In genomic region chr9:96753392-96753791, GRCm38 (mm10) we compare ENCODE assay signal across 17 mouse cellular contexts. TPM values are rescaled to one million over a fixed set of nuclear protein-coding genes. Genes with fewer than 3 reads are reported as not detected.
DNase-seq lines count a peak whose midpoint lies in the region; ATAC-seq and TF ChIP-seq lines count a peak whose summit lies in the region.
"Had no signal": no experiment of that assay in that cellular context is flagged by ENCODE, and none has a peak within 500 bp of the region (broad histone marks: within the 10 kb centered on the region; RNA-seq: fewer than 3 reads in every experiment).

No protein-coding gene starts in this region.

- TF ChIP-seq EP300 in heart, adult 2 months (IDR thresholded peaks at IDR 0.05; ENCODE audit: insufficient read depth, low read depth, low read length): no peak
- no peak for TF ChIP-seq EP300 in CH12.LX (IDR thresholded peaks at IDR 0.05; ENCODE audit: low read length)

- no peak for DNase-seq in heart, adult 2 months
- no peak for DNase-seq in heart, postnatal 25 days (ENCODE audit: low spot score)
- DNase-seq in hindbrain, embryonic 10.5 days (ENCODE audit: low spot score): no peak
- peak; percentile 50 for DNase-seq in CH12.LX (ENCODE audit: extremely low read depth)
- no peak for DNase-seq in left cerebral cortex, postnatal 4 days
- no peak for DNase-seq in spleen, postnatal 36 days (ENCODE audit: low spot score in 2 of 2)
- DNase-seq: adrenal gland, postnatal 25 days; cerebellum, postnatal 36 days; liver, embryonic 13.5 days had no signal

- no peak for TF ChIP-seq CTCF in heart, adult 2 months (IDR thresholded peaks at IDR 0.05)
- no peak for TF ChIP-seq CTCF in CH12.LX (conservative IDR thresholded peaks at IDR 0.05 in 1 of 2, IDR thresholded peaks at IDR 0.05 in 1 of 2; ENCODE audit: low read depth in 2 of 2, low read length in 2 of 2)
- TF ChIP-seq CTCF in embryonic fibroblast, embryonic 13.5 days (IDR thresholded peaks at IDR 0.05; ENCODE audit: borderline replicate concordance, insufficient read depth, low read length): no peak

- H3K36me3 ChIP-seq in heart, adult 2 months (ENCODE audit: control insufficient read depth, insufficient read depth, low read length): no peaks in the 10 kb centered on the region
- no peaks in the 10 kb centered on the region for H3K36me3 ChIP-seq in hindbrain, embryonic 10.5 days
- H3K36me3 ChIP-seq in hindbrain, embryonic 12.5 days: no peaks in the 10 kb centered on the region
- H3K36me3 ChIP-seq in CH12.LX (replicated peaks in 1 of 2; ENCODE audit: control insufficient read depth in 1 of 2, insufficient read depth in 1 of 2, low read length in 1 of 2): peaks cover 23 to 26% of the 10 kb centered on the region in 2 experiments
- H3K36me3 ChIP-seq: embryonic facial prominence, embryonic 13.5 days; liver, embryonic 13.5 days; lung, embryonic 15.5 days; midbrain, embryonic 12.5 days had no signal

- intact Hi-C loops in heart, adult 2 months (cut with DNase I): no loop called here
- intact Hi-C loops in heart, postnatal 25 days (cut with DNase I): loop anchor here (10.0 kb wide), 1 partner anchor 49 kb away; no protein-coding TSS in a partner anchor
- intact Hi-C loops in left cerebral cortex, postnatal 4 days (cut with DNase I): loop anchor here (10.0 kb wide), 1 partner anchor 79 kb away; no protein-coding TSS in a partner anchor

- 85% methylated on average over 8 of the region's 8 CpGs for WGBS in heart, adult 2 months
- WGBS in hindbrain, embryonic 10.5 days: 89% methylated on average over 8 of the region's 8 CpGs
- 91% methylated on average over 8 of the region's 8 CpGs for WGBS in hindbrain, embryonic 12.5 days

- H3K79me2 ChIP-seq in heart, adult 2 months (replicated peaks; ENCODE audit: control insufficient read depth, insufficient read depth, low read length): no peaks in the 10 kb centered on the region
- H3K79me2 ChIP-seq in CH12.LX (replicated peaks; ENCODE audit: control insufficient read depth, extremely low read depth, insufficient read depth, poor library complexity, severe bottlenecking): peaks cover 35% of the 10 kb centered on the region

- ATAC-seq in hindbrain, embryonic 12.5 days (ENCODE audit: low FRiP score): no peak
- ATAC-seq: forebrain, embryonic 14.5 days had no signal

- H3K9ac ChIP-seq in heart, adult 2 months (ENCODE audit: low read depth, low read length): no peak overlapping the region
- no peak overlapping the region for H3K9ac ChIP-seq in hindbrain, embryonic 12.5 days
- peak overlapping the region; percentile 88 for H3K9ac ChIP-seq in CH12.LX (ENCODE audit: insufficient read depth, low read depth)
- H3K9ac ChIP-seq: embryonic facial prominence, embryonic 13.5 days; kidney, embryonic 15.5 days; liver, embryonic 13.5 days; midbrain, embryonic 12.5 days had no signal

- no peak for TF ChIP-seq RAD21 in CH12.LX (IDR thresholded peaks at IDR 0.05; ENCODE audit: low read depth, low read length)

- in situ Hi-C loops in CH12.LX (cut with MboI; ENCODE audit: low pct_ligation_motif_present, low pct_unique_long_range_greater_than_20kb, low sequenced_read_pairs): no loop called here

- no peaks in the 10 kb centered on the region for H3K9me3 ChIP-seq in hindbrain, embryonic 10.5 days
- no peaks in the 10 kb centered on the region for H3K9me3 ChIP-seq in hindbrain, embryonic 12.5 days (replicated peaks)
- H3K9me3 ChIP-seq in CH12.LX (replicated peaks; ENCODE audit: low read length): peaks cover 23% of the 10 kb centered on the region
- H3K9me3 ChIP-seq: embryonic facial prominence, embryonic 13.5 days; kidney, embryonic 15.5 days; liver, embryonic 13.5 days; lung, embryonic 15.5 days; midbrain, embryonic 12.5 days had no signal

- no peak overlapping the region for H3K4me3 ChIP-seq in heart, adult 2 months
- H3K4me3 ChIP-seq in hindbrain, embryonic 10.5 days: no peak overlapping the region
- H3K4me3 ChIP-seq in hindbrain, embryonic 12.5 days: no peak overlapping the region
- peak overlapping the region in 2 of 3 experiments; percentile 20 to 75 for H3K4me3 ChIP-seq in CH12.LX (replicated peaks in 1 of 3; ENCODE audit: low read depth in 2 of 3, low read length in 2 of 3, poor library complexity in 1 of 3)
- H3K4me3 ChIP-seq in embryonic fibroblast, embryonic 13.5 days (ENCODE audit: insufficient read depth, low read length): no peak overlapping the region
- H3K4me3 ChIP-seq: embryonic facial prominence, embryonic 13.5 days; kidney, embryonic 15.5 days; liver, embryonic 13.5 days; lung, embryonic 15.5 days; midbrain, embryonic 12.5 days had no signal

- dilution Hi-C loops in CH12.LX (cut with MboI; ENCODE audit: extremely low pct_ligation_motif_present, extremely low pct_unique_long_range_greater_than_20kb, low sequenced_read_pairs): no loop called here

- peak overlapping the region; percentile 87 for H3K27ac ChIP-seq in heart, adult 2 months
- H3K27ac ChIP-seq in hindbrain, embryonic 10.5 days: peak overlapping the region; percentile 73; the same call in 1 of the 2 replicates
- H3K27ac ChIP-seq in hindbrain, embryonic 12.5 days: no peak overlapping the region
- H3K27ac ChIP-seq in CH12.LX (ENCODE audit: insufficient read depth, low read depth): peak overlapping the region; percentile 98
- H3K27ac ChIP-seq in embryonic fibroblast, embryonic 13.5 days (ENCODE audit: insufficient read depth, low read length): peak overlapping the region; percentile 85; the same call in 1 of the 2 replicates
- H3K27ac ChIP-seq: embryonic facial prominence, embryonic 13.5 days; liver, embryonic 13.5 days; macrophage; midbrain, embryonic 12.5 days had no signal

- TF ChIP-seq POLR2A in heart, adult 2 months (IDR thresholded peaks at IDR 0.05; ENCODE audit: insufficient read depth, low read depth, low read length): no peak
- TF ChIP-seq POLR2A in CH12.LX (IDR thresholded peaks at IDR 0.05; ENCODE audit: low read depth, low read length): peak; percentile 57; the same call in 1 of the 2 replicates
- no peak for TF ChIP-seq POLR2A in embryonic fibroblast, embryonic 13.5 days (IDR thresholded peaks at IDR 0.05; ENCODE audit: low read depth, low read length)

- peaks cover 7% of the 10 kb centered on the region for H3K4me1 ChIP-seq in heart, adult 2 months (ENCODE audit: control insufficient read depth, insufficient read depth, low read length)
- peaks cover 12% of the 10 kb centered on the region for H3K4me1 ChIP-seq in hindbrain, embryonic 10.5 days (replicated peaks)
- H3K4me1 ChIP-seq in hindbrain, embryonic 12.5 days: peaks cover 6% of the 10 kb centered on the region; the same call in 1 of the 2 replicates
- peaks cover 24 to 63% of the 10 kb centered on the region in 2 experiments for H3K4me1 ChIP-seq in CH12.LX (ENCODE audit: control insufficient read depth in 1 of 2, insufficient read depth in 2 of 2)
- H3K4me1 ChIP-seq in embryonic fibroblast, embryonic 13.5 days (ENCODE audit: control insufficient read depth, insufficient read depth, low read length): peaks cover 7% of the 10 kb centered on the region
- H3K4me1 ChIP-seq: liver, embryonic 13.5 days had no signal

- no peaks in the 10 kb centered on the region for H3K27me3 ChIP-seq in heart, adult 2 months (ENCODE audit: control insufficient read depth, insufficient read depth, low read length)
- H3K27me3 ChIP-seq in hindbrain, embryonic 10.5 days (ENCODE audit: insufficient read depth, poor library complexity, severe bottlenecking): no peaks in the 10 kb centered on the region
- no peaks in the 10 kb centered on the region for H3K27me3 ChIP-seq in hindbrain, embryonic 12.5 days
- H3K27me3 ChIP-seq in CH12.LX (replicated peaks): no peaks in the 10 kb centered on the region
- H3K27me3 ChIP-seq: embryonic facial prominence, embryonic 13.5 days; kidney, embryonic 15.5 days; liver, embryonic 13.5 days; lung, embryonic 15.5 days; midbrain, embryonic 12.5 days had no signal

- no peak overlapping the region for H3K4me2 ChIP-seq in hindbrain, embryonic 12.5 days (replicated peaks)
- H3K4me2 ChIP-seq in CH12.LX (ENCODE audit: insufficient read depth, low read depth, poor library complexity, severe bottlenecking): peak overlapping the region; percentile 97
- H3K4me2 ChIP-seq: embryonic facial prominence, embryonic 13.5 days; liver, embryonic 13.5 days; midbrain, embryonic 12.5 days had no signal

TF ChIP-seq in CH12.LX, 34 proteins besides CTCF, POLR2A, EP300 and RAD21:
- no peak for TF ChIP-seq MEF2A (IDR thresholded peaks at IDR 0.05; ENCODE audit: borderline replicate concordance, low read depth, low read length)
- TF ChIP-seq SIN3A (IDR thresholded peaks at IDR 0.05; ENCODE audit: low read length): no peak
- TF ChIP-seq TBP (conservative IDR thresholded peaks at IDR 0.05; ENCODE audit: low read depth, low read length): 0 out of 2 replicates have a peak, but pooled peaks have one; percentile 37
- TF ChIP-seq E2F4 (IDR thresholded peaks at IDR 0.05; ENCODE audit: insufficient replicate concordance, low read depth, low read length): no peak
- TF ChIP-seq RCOR1 (conservative IDR thresholded peaks at IDR 0.05; ENCODE audit: low read depth, low read length): no peak
- TF ChIP-seq NELFE (IDR thresholded peaks at IDR 0.05; ENCODE audit: low read depth, low read length): peak; percentile 23; the same call in 1 of the 2 replicates
- no peak for TF ChIP-seq NRF1 (IDR thresholded peaks at IDR 0.05; ENCODE audit: low read depth, low read length)
- no peak for TF ChIP-seq MXI1 (IDR thresholded peaks at IDR 0.05; ENCODE audit: low read depth, low read length)

RNA-seq across cellular contexts. Expression of gene Zbtb38, which starts 0.8 kb away (rescaled TPM):
- 10 to 100 TPM; 42.3 to 43.5 TPM for total RNA-seq in heart, adult 2 months (2021)
- polyA plus RNA-seq in heart, adult 2 months (2012; rRNA removed): 9.0 and 16.0 TPM in 2 replicates
- total RNA-seq in heart, postnatal 25 days (2021): 10 to 100 TPM; 32.5 to 37.7 TPM
- polyA plus RNA-seq in hindbrain, embryonic 10.5 days (2016; fragmentation: Nextera tagmentation; extraction: Ambion mirVana): 7.8 and 8.5 TPM in 2 replicates
- polyA plus RNA-seq in hindbrain, embryonic 12.5 days (2016; fragmentation: Nextera tagmentation; extraction: Ambion mirVana): 18.0 and 20.0 TPM in 2 replicates
- total RNA-seq in CH12.LX (2012; rRNA removed): 83.6 and 102 TPM in 2 replicates
- 67.9 and 68.8 TPM in 2 replicates for total RNA-seq in CH12.LX (2014; rRNA removed)
- 51.7 and 53.0 TPM in 2 replicates for polyA plus RNA-seq in CH12.LX (2012; ENCODE audit: insufficient read length, low read depth)
- polyA plus RNA-seq in embryonic fibroblast, embryonic 13.5 days (2011; ENCODE audit: insufficient read length, low read depth, missing spikeins): 33.6 and 47.0 TPM in 2 replicates
- 10 to 100 TPM; 65.6 to 66.3 TPM for total RNA-seq in left cerebral cortex, postnatal 4 days (2021)

Comparison
In these comparisons a context has a peak if more than half of its experiments do, and no peak if none do; other contexts are left out.
1. H3K4me3 ChIP-seq: peak in CH12.LX (2 of 3); none in heart, adult 2 months (single experiment), hindbrain, embryonic 10.5 days (single experiment), hindbrain, embryonic 12.5 days (single experiment) and embryonic fibroblast, embryonic 13.5 days (single experiment).